Mouse (Mus musculus) cerebellum, adult 2 months (tissue): ENCODE results near the gene Rimkla.

Experiments
- CTCF ChIP-seq: fragments of 200-500 bp; IDR thresholded peaks from 2 replicates; pipeline ENCODE4 v1.5.1; 2011; ENCODE audit warnings: low read depth, mild to moderate bottlenecking, control low read depth, low read length, moderate library complexity, borderline replicate concordance; ENCODE audit not compliant: insufficient read depth
- POLR2A ChIP-seq: fragments of 200-500 bp; IDR thresholded peaks from 2 replicates; pipeline ENCODE4 v1.6.1; 2011; ENCODE audit warnings: low read length, control low read depth, borderline replicate concordance; ENCODE audit not compliant: insufficient read depth

- TF ChIP-seq CTCF (no peak), POLR2A (no peak)
Measured at GRCm38 (mm10) chr4:119427680-119428079, 64.7 kb downstream of the Rimkla start.
